Mouse (Mus musculus) embryonic facial prominence, embryonic 10.5 days (tissue): Measurements from ENCODE around the gene Ppm1n. TPM values are rescaled to one million over a fixed set of nuclear protein-coding genes. Genes with fewer than 3 reads are reported as not detected.
A peak's percentile ranks its signal among the peaks of the same experiment; 100 is the strongest.

Experiments
- DNase-seq: peaks from one replicate; pipeline ENCODE4 v3.0.0-alpha.2; 2017; ENCODE audit warnings: low spot score
- H3K27ac ChIP-seq: fragments of 300-500 bp; sonication (generic); replicated peaks from 2 replicates; pipeline ENCODE4 v1.5.1; 2016; ENCODE audit warnings: mild to moderate bottlenecking
- H3K27me3 ChIP-seq: fragments of 300-500 bp; sonication (generic); replicated peaks from 2 replicates; pipeline ENCODE4 v1.6.1; 2016; ENCODE audit warnings: low read depth, mild to moderate bottlenecking; ENCODE audit not compliant: poor library complexity, severe bottlenecking
- H3K36me3 ChIP-seq: fragments of 300-500 bp; sonication (generic); replicated peaks from 2 replicates; pipeline ENCODE4 v1.6.1; 2016; ENCODE audit warnings: mild to moderate bottlenecking, moderate library complexity
- H3K4me1 ChIP-seq: fragments of 300-500 bp; sonication (generic); 2 replicates; pipeline ENCODE4 v1.6.1; 2016
- H3K4me3 ChIP-seq: fragments of 300-500 bp; sonication (generic); 2 replicates; pipeline ENCODE4 v1.5.1; 2016; ENCODE audit warnings: mild to moderate bottlenecking, moderate library complexity
- H3K9me3 ChIP-seq: fragments of 300-500 bp; sonication (generic); 2 replicates; pipeline ENCODE4 v1.6.1; 2016; ENCODE audit warnings: mild to moderate bottlenecking
- WGBS: fragments of 180-500 bp; shearing (Covaris S2); methylation state at CpG from one replicate; pipeline ENCODE4 v1.1.7; 2016; 5-methylcytosine and 5-hydroxymethylcytosine counted together
- polyA plus RNA-seq: library from polyadenylated mRNA; unstranded; fragments of >200 nt; fragmentation: Nextera tagmentation; extraction: Ambion mirVana; gene quantifications from 2 replicates; pipeline ENCODE4 v1.2.1, GENCODE M21; 2016

Gene Ppm1n
- polyA plus RNA-seq, 1 experiment from 2014 or later: not detected

DNA sequence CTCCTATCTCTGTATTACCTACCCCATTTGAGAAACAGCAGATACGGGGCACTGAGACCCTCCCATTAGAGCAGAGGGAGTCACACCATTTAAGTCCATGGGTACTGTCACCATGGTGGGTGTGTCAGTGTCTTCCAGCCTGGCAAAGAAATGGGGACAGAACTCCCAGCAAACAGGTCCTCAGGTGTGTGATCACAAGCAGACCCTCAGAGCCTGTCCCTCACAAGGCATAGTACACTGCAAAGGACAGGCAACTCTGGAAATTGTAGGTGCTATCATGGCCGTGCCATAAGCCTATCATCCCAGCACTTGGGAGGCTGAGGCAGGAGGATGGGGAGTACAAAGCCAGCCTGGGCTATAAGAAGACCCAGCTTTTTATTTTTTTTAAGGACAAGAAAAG lies 38.3 kb upstream of the Ppm1n start:
- no peak for DNase-seq
- Histone ChIP-seq H3K27ac (no peak overlapping the region), H3K4me3 (no peak overlapping the region), H3K9me3 (no peaks in the 10 kb centered on the region), H3K36me3 (no peaks in the 10 kb centered on the region), H3K27me3 (peaks cover 84% of the 10 kb centered on the region), H3K4me1 (peaks cover 31% of the 10 kb centered on the region)
- 74% methylated on average over 2 of the region's 2 CpGs for WGBS

DNA sequence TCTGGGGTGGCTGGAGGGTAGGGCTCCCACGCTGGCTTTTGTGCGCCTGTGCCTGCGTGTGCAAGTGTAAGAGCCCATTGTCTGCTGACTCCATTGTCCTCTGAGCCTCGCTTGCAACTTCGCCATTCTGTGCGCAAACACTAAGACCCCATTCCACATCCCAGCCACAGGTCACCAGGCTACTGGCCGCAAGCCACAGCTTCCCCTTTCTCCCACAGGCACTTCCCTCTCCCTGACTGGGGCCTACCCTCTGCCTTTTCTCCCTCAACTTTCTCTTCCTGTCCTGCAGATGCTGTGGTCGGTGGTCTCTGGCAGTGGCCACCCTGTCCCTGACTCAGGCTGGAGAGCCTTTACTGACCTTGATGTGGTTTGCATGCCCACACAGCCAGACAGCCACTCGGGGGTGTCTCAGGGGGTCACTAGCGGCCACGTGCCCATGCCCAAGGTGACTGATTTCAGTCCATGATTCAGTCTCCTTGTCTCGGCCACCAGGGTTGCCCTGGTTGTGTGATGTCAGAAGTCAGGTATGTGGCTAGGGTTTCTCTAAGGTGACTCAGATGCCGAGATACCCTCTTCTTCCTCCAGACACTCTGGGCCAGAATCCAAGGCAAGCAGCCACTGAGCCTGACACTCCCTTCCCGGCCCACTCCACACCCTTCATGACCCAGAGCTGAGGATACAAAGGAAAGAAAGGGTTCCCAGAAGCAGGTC lies 36.7 kb upstream of the Ppm1n start:
- peaks cover 25% of the 10 kb centered on the region for H3K4me1 ChIP-seq
- no peaks in the 10 kb centered on the region for H3K36me3 ChIP-seq
- no peak overlapping the region for H3K4me3 ChIP-seq
- H3K27me3 ChIP-seq: peaks cover 80% of the 10 kb centered on the region
- no peaks in the 10 kb centered on the region for H3K9me3 ChIP-seq
- peak overlapping the region; percentile 40; the same call in 1 of the 2 replicates for H3K27ac ChIP-seq
- 55% methylated on average over 14 of the region's 14 CpGs for WGBS
- no peak for DNase-seq

DNA sequence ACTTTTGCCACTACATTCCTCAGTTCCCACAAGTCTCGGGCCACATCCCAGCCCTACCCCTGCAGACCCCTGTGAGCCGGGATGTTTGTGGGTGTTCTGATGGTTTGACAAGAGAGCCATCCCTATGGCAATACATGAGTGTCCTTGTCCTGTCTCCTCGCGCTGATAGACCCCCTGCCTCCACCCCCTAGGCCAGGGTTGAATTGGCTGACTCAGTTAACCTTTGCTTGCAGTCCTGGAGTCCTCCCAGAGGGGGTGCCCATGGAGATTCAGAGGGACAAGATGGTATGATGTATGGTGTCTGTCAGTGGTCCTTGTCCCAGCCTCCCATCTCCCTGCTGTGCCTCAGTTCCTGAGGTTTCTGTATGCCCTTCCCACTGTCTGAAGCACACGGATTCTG lies 34.2 kb upstream of the Ppm1n start:
- Histone ChIP-seq H3K4me1 (peaks cover 18% of the 10 kb centered on the region), H3K4me3 (no peak overlapping the region), H3K27me3 (peaks cover 71% of the 10 kb centered on the region), H3K9me3 (no peaks in the 10 kb centered on the region), H3K27ac (no peak overlapping the region), H3K36me3 (no peaks in the 10 kb centered on the region)
- WGBS: 54% methylated on average over 5 of the region's 5 CpGs
- DNase-seq: no peak

GRCm38 (mm10) chr7:19311991-19312390 lies 32.1 kb upstream of the Ppm1n start:
- WGBS: 46% methylated on average over 4 of the region's 4 CpGs
- peaks cover 33% of the 10 kb centered on the region for H3K4me1 ChIP-seq
- H3K4me3 ChIP-seq: no peak overlapping the region
- H3K36me3 ChIP-seq: no peaks in the 10 kb centered on the region
- DNase-seq: no peak
- H3K27me3 ChIP-seq: peaks cover 62% of the 10 kb centered on the region
- H3K9me3 ChIP-seq: no peaks in the 10 kb centered on the region
- no peak overlapping the region for H3K27ac ChIP-seq

GRCm38 (mm10) chr7:19309884-19310641 lies 30.2 kb upstream of the Ppm1n start, which contains the start of gene Fosb:
TSS of gene Fosb (minus strand) at chr7:19310051.
- H3K4me1 ChIP-seq: peaks cover 32% of the 10 kb centered on the region
- peaks cover 62% of the 10 kb centered on the region for H3K27me3 ChIP-seq
- H3K4me3 ChIP-seq: peak within 1 kb of the TSS; percentile 82
- under 1% methylated on average over 49 of the region's 49 CpGs for WGBS
- DNase-seq: peak; percentile 95
- no peaks in the 10 kb centered on the region for H3K36me3 ChIP-seq
- peak within 1 kb of the TSS; percentile 67 for H3K27ac ChIP-seq
- H3K9me3 ChIP-seq: no peaks in the 10 kb centered on the region

DNA sequence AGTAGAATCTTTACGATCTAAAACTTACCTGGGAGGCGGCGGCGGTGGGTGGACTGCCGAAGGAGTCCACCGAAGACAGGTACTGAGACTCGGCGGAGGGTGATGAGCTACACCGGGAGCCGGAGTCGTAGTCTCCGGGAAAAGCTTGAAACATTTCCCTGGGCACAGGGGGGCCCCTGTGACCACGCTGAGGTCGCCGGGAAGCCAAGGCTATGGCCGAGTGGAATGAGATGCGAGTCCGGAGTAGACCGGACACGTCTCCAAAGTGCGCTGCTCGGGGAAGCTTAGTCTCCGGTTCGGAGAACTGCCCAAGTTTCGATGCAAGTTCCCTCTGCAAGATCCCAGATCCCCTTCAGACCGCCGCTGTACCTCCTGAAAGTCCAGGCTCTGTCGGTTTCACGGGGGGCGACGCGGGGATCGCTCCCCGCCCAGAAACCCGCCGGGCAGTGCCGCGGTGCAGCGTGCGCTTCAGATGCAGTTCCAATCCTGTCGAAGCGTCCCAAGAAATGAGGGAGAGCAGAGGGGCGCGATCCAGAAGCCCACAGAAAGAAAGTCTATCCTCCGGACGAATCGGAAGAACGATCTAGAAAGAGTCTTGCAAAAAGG lies 29.5 kb upstream of the Ppm1n start:
- no peak for DNase-seq
- WGBS: 1% methylated on average over 48 of the region's 48 CpGs
- Histone ChIP-seq H3K27me3 (peaks cover 64% of the 10 kb centered on the region), H3K27ac (peak overlapping the region; percentile 63), H3K4me3 (peak overlapping the region; percentile 82), H3K9me3 (no peaks in the 10 kb centered on the region), H3K36me3 (no peaks in the 10 kb centered on the region), H3K4me1 (peaks cover 39% of the 10 kb centered on the region)

GRCm38 (mm10) chr7:19308454-19309277 lies 28.8 kb upstream of the Ppm1n start:
- H3K4me3 ChIP-seq: peak overlapping the region; percentile 82
- peak overlapping the region; percentile 63; the same call in 1 of the 2 replicates for H3K27ac ChIP-seq
- no peaks in the 10 kb centered on the region for H3K9me3 ChIP-seq
- peaks cover 64% of the 10 kb centered on the region for H3K27me3 ChIP-seq
- under 1% methylated on average over 58 of the region's 58 CpGs for WGBS
- DNase-seq: peak; percentile 98
- no peaks in the 10 kb centered on the region for H3K36me3 ChIP-seq
- peaks cover 46% of the 10 kb centered on the region for H3K4me1 ChIP-seq

DNA sequence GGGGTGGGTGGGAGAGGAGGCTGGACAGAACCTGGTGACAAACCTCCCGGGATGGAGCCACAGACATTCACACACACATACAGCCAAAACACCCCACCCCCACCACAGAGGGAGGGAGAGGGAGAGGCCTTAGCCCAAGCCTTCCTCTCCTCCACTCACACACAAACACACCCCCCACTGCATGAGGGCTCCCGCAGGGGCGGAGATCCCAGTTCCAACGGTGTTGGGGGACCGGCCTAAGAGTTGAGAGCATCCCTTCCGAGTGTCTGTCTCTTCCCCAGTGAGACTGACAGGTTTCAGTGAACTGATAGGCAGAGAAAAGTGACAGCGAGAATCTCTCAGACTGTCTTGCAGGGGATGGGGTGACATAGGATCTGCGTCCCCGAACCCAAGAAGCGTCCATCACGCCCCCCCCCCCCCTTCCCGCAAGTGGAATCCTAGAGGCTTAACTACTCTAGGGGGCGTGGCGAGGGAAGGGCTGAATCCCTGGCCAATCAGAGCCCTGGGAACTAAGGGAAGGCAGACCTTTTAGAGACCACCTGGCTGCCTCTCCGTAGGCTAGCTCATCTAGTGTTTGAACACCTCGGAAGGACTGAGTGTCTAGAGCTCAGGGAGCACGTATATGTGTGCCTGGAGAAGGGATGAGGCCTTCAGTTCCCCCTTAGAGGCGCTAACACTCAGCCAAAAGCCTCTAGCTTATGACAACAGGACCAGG lies 28.0 kb upstream of the Ppm1n start:
- 2% methylated on average over 18 of the region's 18 CpGs for WGBS
- Histone ChIP-seq H3K27me3 (peaks cover 65% of the 10 kb centered on the region), H3K9me3 (no peaks in the 10 kb centered on the region), H3K27ac (peak overlapping the region; percentile 63; the same call in 1 of the 2 replicates), H3K4me3 (peak overlapping the region; percentile 82), H3K36me3 (no peaks in the 10 kb centered on the region), H3K4me1 (peaks cover 50% of the 10 kb centered on the region)
- peak; percentile 73 for DNase-seq

GRCm38 (mm10) chr7:19306819-19307738 lies 27.2 kb upstream of the Ppm1n start:
- DNase-seq: no peak
- peaks cover 52% of the 10 kb centered on the region for H3K4me1 ChIP-seq
- H3K27ac ChIP-seq: no peak overlapping the region
- no peaks in the 10 kb centered on the region for H3K9me3 ChIP-seq
- 66% methylated on average over 25 of the region's 25 CpGs for WGBS
- H3K36me3 ChIP-seq: no peaks in the 10 kb centered on the region
- peak overlapping the region; percentile 82 for H3K4me3 ChIP-seq
- H3K27me3 ChIP-seq: peaks cover 72% of the 10 kb centered on the region

- DNase-seq: no peak
- H3K27ac ChIP-seq: no peak overlapping the region
- H3K36me3 ChIP-seq: no peaks in the 10 kb centered on the region
- peaks cover 76% of the 10 kb centered on the region for H3K27me3 ChIP-seq
- no peaks in the 10 kb centered on the region for H3K9me3 ChIP-seq
- 48% methylated on average over 16 of the region's 16 CpGs for WGBS
- peaks cover 61% of the 10 kb centered on the region for H3K4me1 ChIP-seq
- H3K4me3 ChIP-seq: no peak overlapping the region; the same call in 1 of the 2 replicates
Measured at GRCm38 (mm10) chr7:19305796-19306765, 26.2 kb upstream of the Ppm1n start.
